Mouse (Mus musculus) T-helper 17 cell (primary cell): Measurements from ENCODE around the gene 4930502E18Rik.
"Not testable (repeated sequence)": the region's sequence is repeated elsewhere in the genome, so short reads cannot be mapped to it uniquely, and the experiment has no call there.

ENCODE experiments used
- in situ Hi-C, 2 experiments: fragments of 300-600 bp; cut with MboI, MseI; formaldehyde crosslinking; loops; 1 replicate in 1 of 2; 2 replicates in 1 of 2; pipeline ENCODE4 v1.15.1; 2025; ENCODE audit warnings: high pct_unique_total_duplicates in 2 of 2

4930502E18Rik gene

GRCm38 (mm10) chrX:53724596-53724995, at the start of gene 4930502E18Rik:
TSS of gene 4930502E18Rik (plus strand) at chrX:53724826.
- in situ Hi-C loops: no loop called here

- in situ Hi-C loops: not testable (repeated sequence)
These were observed 47.7 kb upstream of the 4930502E18Rik start for GRCm38 (mm10) chrX:53676943-53677342.

- in situ Hi-C loops: not testable (repeated sequence)
These were observed 42.0 kb upstream of the 4930502E18Rik start for GRCm38 (mm10) chrX:53682650-53683049.

- in situ Hi-C loops: not testable (repeated sequence)
These were observed 40.0 kb upstream of the 4930502E18Rik start for GRCm38 (mm10) chrX:53684676-53685075.

- in situ Hi-C loops: loop anchor here (5.0 to 10.0 kb wide), 3 partner anchors 110 to 227 kb away; no protein-coding TSS in a partner anchor
These were observed 32.6 kb upstream of the 4930502E18Rik start for GRCm38 (mm10) chrX:53692065-53692464.

DNA sequence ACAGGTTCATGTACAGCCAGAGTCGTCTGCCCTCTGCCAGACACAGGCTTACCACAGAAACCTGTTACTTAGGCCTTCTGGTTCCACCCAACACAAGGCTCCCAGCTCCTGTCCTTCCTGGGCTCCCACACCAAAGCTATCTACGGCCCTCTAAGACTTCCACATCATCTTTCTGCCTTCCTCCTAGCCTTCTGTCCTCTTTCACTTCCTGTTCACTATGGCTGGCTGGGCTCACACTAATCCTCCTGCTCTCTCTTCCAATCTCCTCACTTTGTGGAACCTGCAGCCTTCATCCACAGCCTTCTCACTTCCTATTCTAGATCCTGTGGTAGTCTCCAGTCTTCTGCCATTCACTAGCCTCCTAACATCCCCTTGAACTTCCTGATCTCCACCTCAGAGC, 31.5 kb upstream of the 4930502E18Rik start:
- in situ Hi-C loops: loop anchor here (5.0 to 10.0 kb wide), 3 partner anchors 111 to 228 kb away; no protein-coding TSS in a partner anchor

DNA sequence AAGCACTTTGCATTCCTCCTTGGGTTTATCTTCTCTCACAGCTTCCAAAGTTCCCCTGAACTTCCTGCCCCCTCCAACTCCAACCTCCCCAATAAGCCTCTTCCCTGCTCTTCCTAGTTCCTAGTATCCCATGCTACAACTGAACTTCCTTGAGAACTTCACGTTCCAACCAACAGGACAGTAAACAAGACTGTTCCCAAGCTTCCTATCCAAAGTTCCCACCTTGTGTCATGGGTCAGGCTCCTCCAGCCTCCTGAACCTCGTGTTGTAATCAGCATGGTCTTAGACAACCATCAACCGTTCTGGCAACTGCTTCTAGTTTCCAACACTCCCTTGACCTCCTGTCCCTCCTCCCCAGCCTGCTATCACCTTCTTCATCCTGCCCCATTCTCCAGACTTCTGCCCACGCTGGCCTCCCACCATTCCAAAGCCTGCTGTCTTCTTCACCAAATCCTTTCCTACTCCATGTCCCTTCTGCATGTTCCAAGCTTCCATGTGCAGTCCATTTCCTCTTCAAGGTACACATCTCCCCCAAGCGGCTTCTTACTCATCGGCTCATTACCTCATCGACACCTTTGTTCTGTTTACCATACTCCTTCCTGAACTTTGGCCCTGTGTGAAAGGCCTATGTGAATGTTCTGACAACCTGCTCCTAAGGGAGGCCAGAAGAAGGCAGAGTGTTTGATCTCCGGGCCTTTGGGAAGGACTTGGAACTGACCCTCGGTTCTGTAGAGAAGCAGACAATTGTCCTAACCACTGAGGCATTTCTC, 30.4 kb upstream of the 4930502E18Rik start:
- in situ Hi-C loops: loop anchor here (5.0 to 10.0 kb wide), 3 partner anchors 112 to 229 kb away; no protein-coding TSS in a partner anchor

GRCm38 (mm10) chrX:53699225-53699624, 25.4 kb upstream of the 4930502E18Rik start:
- in situ Hi-C loops: loop anchor here in 1 of 2 experiments (10.0 kb wide), 1 partner anchor 234 kb away; no protein-coding TSS in a partner anchor

DNA sequence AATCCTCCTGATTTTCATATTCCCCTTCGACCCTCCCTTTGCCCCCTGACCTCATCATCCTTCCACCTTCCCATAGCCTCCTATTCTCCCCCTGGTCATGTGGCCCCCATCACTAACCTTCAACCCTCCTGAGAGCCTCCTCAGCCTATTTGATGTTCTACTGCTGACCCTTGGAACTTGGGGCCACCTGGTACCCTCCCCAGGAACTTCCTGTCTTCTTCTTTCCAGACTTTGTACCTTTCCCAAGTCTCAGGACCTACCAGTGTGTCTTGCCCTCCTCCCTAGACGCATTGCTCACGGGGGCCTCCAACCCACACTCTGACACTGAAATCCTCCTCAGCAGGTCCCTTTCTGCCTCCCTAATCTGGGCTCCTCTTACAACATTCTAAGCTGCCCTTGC, 22.0 kb upstream of the 4930502E18Rik start:
- in situ Hi-C loops: no loop called here

GRCm38 (mm10) chrX:53715942-53716322, 8.7 kb upstream of the 4930502E18Rik start:
- in situ Hi-C loops: no loop called here

DNA sequence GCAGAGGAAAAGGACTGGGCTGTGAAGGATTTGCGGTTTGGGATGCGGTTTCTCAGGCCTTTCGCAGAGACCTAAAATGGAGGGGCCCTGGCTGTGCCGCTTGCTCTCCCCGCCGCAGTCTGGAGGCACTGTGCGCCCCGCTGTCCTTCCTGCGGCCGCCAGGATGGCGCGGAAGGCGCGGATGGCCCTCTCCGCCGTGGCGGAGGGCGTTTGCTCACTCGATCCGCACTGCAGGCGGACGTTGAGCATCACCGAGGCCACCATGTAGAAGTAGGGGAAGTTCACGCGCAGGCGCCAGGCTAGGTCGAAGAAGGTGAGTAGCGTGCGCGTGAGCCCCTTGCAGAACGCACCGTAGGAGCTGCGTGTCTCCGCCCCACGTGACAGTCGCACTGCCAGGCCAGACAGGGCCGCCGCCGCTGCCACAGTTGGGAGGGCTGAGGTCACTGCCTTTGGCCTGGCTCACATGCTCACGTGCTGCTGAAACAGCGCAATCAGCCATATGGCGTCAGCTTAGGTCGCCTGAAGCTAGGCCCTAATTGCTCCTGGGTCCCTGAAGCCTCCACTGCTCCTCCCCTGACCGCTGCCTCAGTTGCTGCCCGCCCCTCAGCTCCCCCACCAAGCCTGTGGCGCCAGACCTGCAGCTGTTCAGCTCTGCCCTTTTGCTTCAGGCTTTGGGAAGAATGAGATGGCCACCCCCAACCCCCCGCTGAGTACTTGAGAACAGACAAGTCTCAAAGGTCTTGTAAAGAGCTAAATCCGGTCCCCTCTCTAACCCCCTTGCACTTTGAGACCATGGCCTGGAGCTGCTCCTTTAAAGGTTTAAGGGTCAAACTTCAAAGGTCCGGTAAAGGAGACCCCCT, 8.1 kb upstream of the 4930502E18Rik start:
- in situ Hi-C loops: no loop called here

DNA sequence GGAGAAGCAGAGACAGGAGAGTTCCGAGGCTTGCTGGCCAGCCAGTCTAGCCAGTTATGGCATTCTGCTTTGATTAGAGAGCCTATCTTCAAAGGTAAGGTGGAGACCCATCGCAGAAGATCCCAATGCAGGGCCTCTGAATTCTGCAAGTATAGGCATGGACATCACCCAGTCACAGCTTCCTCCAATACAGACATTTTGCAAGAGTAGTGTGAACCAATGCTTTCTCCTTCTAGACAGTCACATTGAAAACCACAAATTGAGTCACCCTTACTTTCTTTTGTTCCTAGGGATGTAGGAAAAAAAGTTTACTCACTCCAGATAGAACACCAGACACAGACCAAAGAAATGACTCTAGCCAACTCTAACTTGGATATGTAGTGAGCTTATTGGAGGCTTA, 4.3 kb downstream of the 4930502E18Rik start:
- in situ Hi-C loops: no loop called here

DNA sequence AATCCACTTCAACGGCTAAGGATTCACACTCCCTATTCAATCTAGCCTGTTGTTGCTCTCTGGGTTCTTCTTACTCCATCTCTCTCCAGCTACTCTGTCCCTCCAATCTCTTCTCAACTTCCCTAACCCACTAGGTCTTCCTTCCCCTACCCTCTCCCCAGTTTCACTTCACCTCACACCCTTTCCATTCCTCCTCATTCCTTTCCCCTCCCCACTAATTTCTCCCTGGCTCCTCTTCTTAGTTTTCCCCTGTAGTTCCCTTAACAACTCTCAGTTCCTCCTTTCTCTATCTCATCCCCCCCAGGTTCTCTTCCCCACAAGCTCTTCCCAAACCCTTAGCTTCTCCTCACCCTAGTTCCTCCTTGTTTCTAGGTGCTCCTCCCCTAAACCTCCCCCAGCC, 28.2 kb downstream of the 4930502E18Rik start:
- in situ Hi-C loops: no loop called here

DNA sequence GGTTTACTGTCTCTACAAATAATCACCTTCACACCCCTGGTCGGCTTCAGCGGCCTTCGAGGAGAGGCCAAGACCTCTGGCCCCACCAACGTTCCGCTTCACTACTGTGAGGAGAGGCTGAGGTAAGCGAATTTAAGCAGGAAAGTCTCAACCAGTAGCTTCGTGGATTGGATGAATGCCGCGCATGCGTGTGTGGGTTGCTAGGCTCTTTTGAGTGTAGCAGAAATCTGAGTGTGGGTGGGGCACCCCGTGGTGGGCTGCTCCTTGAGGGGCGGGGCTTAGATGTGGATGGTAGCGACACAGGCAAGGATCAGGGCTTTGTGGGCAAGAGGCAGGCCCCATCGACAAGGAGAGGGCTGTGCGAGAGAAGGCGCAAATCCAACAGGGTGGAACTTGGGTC, 33.1 kb downstream of the 4930502E18Rik start, which contains the start of gene 1700013H16Rik:
Gene 1700013H16Rik, minus strand, starts transcription at position 96 of the 400 bp plus-strand sequence.
- in situ Hi-C loops: no loop called here

DNA sequence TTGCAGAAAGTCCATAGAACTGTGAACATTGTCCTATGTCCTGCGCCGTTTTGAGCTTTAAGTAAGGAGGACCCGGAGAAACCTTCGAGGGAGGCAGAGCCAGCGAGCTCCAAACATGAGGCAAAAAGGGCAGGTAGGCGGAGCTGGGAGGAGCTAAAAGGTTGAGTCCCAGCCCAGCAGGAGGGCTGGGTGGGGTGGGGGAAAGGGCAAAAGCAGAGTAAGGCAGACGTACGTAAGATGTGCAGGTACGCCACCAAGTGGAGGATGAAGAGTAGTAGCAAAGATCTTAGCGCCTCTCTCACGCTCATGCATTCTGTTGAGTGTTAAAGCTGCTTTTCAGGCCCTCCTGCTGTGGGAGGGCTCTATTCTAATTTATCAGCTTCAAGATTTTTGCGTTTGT, 51.6 kb downstream of the 4930502E18Rik start, which contains the start of gene Zfp36l3:
Gene Zfp36l3, minus strand, starts transcription at position 119 of the 400 bp plus-strand sequence.
- in situ Hi-C loops: no loop called here
